Mouse (Mus musculus) midbrain, embryonic 13.5 days (tissue): ENCODE results near the gene Foxd1. TPM values are rescaled to one million over a fixed set of nuclear protein-coding genes. Genes with fewer than 3 reads are reported as not detected.
A peak's percentile ranks its signal among the peaks of the same experiment; 100 is the strongest.

Source experiments
- ATAC-seq: fragments of 200-750 bp; cut with Nextera tagmentation; 2 replicates; pipeline ENCODE4 v1.8.0; 2017; ENCODE audit warnings: mild to moderate bottlenecking, moderate TSS enrichment, moderate library complexity
- H3K27ac ChIP-seq: fragments of 300-500 bp; sonication (generic); 2 replicates; pipeline ENCODE4 v1.5.1; 2015; ENCODE audit warnings: inconsistent platforms, mild to moderate bottlenecking, moderate library complexity
- H3K27me3 ChIP-seq: fragments of 300-500 bp; sonication (generic); 2 replicates; pipeline ENCODE4 v1.6.1; 2015; ENCODE audit warnings: mild to moderate bottlenecking, inconsistent platforms
- H3K36me3 ChIP-seq: fragments of 300-500 bp; sonication (generic); 2 replicates; pipeline ENCODE4 v1.6.1; 2015; ENCODE audit warnings: mild to moderate bottlenecking, inconsistent platforms
- H3K4me1 ChIP-seq: fragments of 300-500 bp; sonication (generic); replicated peaks from 2 replicates; pipeline ENCODE4 v1.6.1; 2015; ENCODE audit warnings: inconsistent platforms
- H3K4me2 ChIP-seq: fragments of 300-500 bp; sonication (generic); replicated peaks from 2 replicates; pipeline ENCODE4 v1.6.1; 2015; ENCODE audit warnings: moderate library complexity, mild to moderate bottlenecking, inconsistent platforms
- H3K4me3 ChIP-seq: fragments of 300-500 bp; sonication (generic); replicated peaks from 2 replicates; pipeline ENCODE4 v1.5.1; 2015; ENCODE audit warnings: mild to moderate bottlenecking, inconsistent platforms
- H3K9ac ChIP-seq: fragments of 300-500 bp; sonication (generic); replicated peaks from 2 replicates; pipeline ENCODE4 v1.6.1; 2015; ENCODE audit warnings: mild to moderate bottlenecking, inconsistent platforms
- H3K9me3 ChIP-seq: fragments of 300-500 bp; sonication (generic); 2 replicates; pipeline ENCODE4 v1.6.1; 2016; ENCODE audit warnings: mild to moderate bottlenecking, inconsistent platforms
- WGBS: fragments of 180-500 bp; shearing (Covaris S2); methylation state at CpG from one replicate; pipeline ENCODE4 v1.1.7; 2015; 5-methylcytosine and 5-hydroxymethylcytosine counted together
- polyA plus RNA-seq: library from polyadenylated mRNA; unstranded; fragments of >200 nt; fragmentation: Nextera tagmentation; extraction: Ambion mirVana; gene quantifications from 2 replicates; pipeline ENCODE4 v1.2.1, GENCODE M21; 2015

Gene Foxd1
- polyA plus RNA-seq, 1 experiment from 2014 or later, result 0.86 TPM

DNA sequence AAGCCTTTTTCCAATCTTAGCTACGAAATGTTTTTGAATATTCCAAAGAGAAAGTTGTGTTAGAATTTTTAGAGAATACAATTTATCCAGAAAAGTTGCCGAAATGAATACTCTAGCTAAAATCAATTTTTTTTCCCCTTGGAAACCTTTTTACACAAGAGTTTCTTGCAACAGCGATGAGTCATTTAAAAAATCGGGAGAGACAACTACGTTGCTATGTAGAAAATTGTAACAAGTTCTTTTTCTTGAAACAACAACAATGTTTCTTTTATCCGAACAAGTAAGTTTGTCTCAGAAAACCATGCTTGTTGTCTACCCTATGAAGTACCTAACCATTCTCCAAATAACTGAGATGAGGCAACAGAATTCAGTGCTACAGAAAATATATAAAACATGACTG, 36.1 kb upstream of the Foxd1 start:
- Histone ChIP-seq H3K27me3 (no peaks in the 10 kb centered on the region), H3K4me1 (peaks cover 27% of the 10 kb centered on the region), H3K9ac (no peak overlapping the region), H3K9me3 (no peaks in the 10 kb centered on the region), H3K4me2 (peak overlapping the region; percentile 75), H3K36me3 (peaks cover 7% of the 10 kb centered on the region), H3K27ac (no peak overlapping the region), H3K4me3 (peak overlapping the region; percentile 98; the same call in 1 of the 2 replicates)
- WGBS, result 91% methylated on average over 6 of the region's 6 CpGs
- no peak for ATAC-seq

DNA sequence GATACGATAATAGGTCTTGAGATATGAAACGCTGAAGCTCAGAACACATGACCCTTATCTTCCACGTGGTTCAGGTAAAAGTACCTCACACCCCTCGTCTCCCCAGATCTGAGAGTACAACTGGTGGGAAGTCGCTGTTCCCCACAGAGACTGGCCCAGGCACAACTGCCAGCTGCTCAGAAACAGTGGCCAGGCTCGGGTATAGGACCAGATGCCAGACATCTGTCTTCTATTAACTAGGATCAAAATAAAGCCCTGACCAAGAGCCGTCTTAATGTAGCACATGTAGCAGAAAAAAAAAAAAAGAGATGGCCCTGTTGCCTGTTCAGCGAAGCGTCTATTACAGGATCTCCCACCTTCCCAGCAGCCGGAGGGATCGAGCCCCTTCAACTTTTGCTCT, 29.0 kb upstream of the Foxd1 start:
- Histone ChIP-seq H3K27ac (no peak overlapping the region), H3K36me3 (no peaks in the 10 kb centered on the region; the same call in 1 of the 2 replicates), H3K9ac (no peak overlapping the region), H3K4me1 (no peaks in the 10 kb centered on the region), H3K4me3 (no peak overlapping the region), H3K27me3 (no peaks in the 10 kb centered on the region), H3K4me2 (no peak overlapping the region), H3K9me3 (no peaks in the 10 kb centered on the region)
- ATAC-seq, result no peak
- WGBS, result 92% methylated on average over 11 of the region's 11 CpGs

DNA sequence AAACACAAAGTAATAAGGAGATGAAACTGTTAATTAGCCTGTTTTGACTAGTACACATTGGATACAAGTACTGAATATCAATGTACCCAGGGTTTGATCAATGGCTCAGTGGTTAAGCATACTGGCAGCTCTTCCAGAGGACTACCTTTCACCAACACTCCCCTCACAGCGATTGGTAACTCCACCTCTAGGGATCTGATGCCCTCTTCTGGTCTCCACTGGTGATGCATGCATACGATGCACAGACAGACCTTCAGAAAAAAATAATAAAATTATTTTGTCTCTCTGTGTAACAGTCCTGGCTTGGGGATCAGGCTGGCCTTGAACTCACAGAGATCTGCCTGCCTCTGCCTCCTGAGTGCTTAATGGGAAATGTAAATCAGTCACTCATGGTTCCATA, 21.9 kb upstream of the Foxd1 start:
- Histone ChIP-seq H3K4me2 (no peak overlapping the region), H3K27ac (no peak overlapping the region), H3K9me3 (no peaks in the 10 kb centered on the region), H3K4me1 (no peaks in the 10 kb centered on the region), H3K36me3 (no peaks in the 10 kb centered on the region), H3K27me3 (no peaks in the 10 kb centered on the region), H3K4me3 (no peak overlapping the region), H3K9ac (no peak overlapping the region)
- 50% methylated on average over 2 of the region's 2 CpGs for WGBS
- no peak for ATAC-seq

DNA sequence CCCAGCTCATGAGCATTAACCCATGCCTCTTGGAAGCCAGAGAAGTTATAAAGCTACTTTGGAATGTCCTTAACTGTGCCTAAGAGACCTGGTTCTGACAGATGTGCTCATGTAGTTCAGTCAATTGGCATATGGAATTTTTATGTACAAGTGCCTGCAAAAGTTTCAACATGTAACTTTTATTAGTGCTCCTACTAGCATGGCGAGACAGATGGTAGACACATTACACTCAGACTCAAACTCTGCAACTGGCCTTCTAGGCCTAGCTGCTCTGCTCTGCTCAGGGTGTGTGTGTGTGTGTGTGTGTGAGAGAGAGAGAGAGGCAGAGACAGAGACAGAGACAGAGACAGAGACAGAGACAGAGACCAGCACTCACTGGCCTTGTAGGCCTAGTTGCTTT, 17.8 kb upstream of the Foxd1 start:
- Histone ChIP-seq H3K4me2 (no peak overlapping the region), H3K4me1 (no peaks in the 10 kb centered on the region), H3K27ac (no peak overlapping the region), H3K27me3 (0 out of 2 replicates have a peak, but pooled peaks cover 10% of the 10 kb centered on the region), H3K36me3 (no peaks in the 10 kb centered on the region), H3K9me3 (no peaks in the 10 kb centered on the region), H3K4me3 (no peak overlapping the region), H3K9ac (no peak overlapping the region)
- ATAC-seq, result no peak
- WGBS, result 96% methylated on average over 1 of the region's 1 CpGs

DNA sequence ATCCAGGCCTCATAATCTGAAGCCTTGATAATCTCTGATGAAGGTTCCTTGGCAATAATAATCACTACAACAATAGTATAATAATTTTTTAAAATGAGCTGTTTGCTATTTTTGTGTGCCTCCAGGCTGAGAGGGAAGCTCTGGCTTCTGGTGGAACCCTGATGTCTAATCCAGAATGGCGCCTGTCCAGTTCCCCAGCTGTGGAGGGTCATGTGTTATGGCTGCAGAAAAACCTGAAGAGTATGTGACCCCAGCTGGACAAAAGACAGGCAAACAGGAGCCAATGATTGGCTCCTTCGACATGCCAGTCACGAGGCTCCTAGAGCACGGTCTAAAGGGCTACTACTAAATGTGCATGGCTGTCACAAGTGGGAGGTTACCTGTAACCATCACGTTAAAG, 13.5 kb upstream of the Foxd1 start:
- no peaks in the 10 kb centered on the region for H3K9me3 ChIP-seq
- no peaks in the 10 kb centered on the region for H3K4me1 ChIP-seq
- H3K27me3 ChIP-seq, result peaks cover 21% of the 10 kb centered on the region
- H3K4me3 ChIP-seq, result no peak overlapping the region
- ATAC-seq, result no peak
- H3K27ac ChIP-seq, result no peak overlapping the region
- WGBS, result 78% methylated on average over 5 of the region's 5 CpGs
- H3K9ac ChIP-seq, result no peak overlapping the region
- H3K4me2 ChIP-seq, result no peak overlapping the region
- no peaks in the 10 kb centered on the region for H3K36me3 ChIP-seq

DNA sequence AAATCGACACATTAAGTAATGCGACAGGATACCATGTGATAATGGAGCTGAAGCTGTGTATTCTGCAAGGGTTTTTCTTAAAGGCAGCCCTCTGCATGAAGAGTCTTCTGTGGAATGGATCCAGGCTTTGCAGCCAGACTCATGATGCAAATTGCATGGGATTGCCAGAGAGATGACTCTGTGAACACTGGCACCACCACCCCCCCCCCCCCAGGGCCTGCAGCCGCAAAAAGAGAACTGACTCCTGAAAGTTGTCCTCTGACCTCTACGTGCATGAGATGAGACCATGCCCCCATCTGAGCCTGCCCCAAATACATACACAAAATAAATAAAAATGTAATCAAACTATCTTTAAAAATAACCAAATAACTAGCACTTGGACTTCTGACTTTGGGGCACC, 4.6 kb upstream of the Foxd1 start:
- 80% methylated on average over 4 of the region's 4 CpGs for WGBS
- Histone ChIP-seq H3K36me3 (no peaks in the 10 kb centered on the region), H3K4me3 (no peak overlapping the region), H3K4me2 (no peak overlapping the region), H3K27me3 (peaks cover 72% of the 10 kb centered on the region), H3K9ac (no peak overlapping the region), H3K27ac (no peak overlapping the region), H3K9me3 (no peaks in the 10 kb centered on the region), H3K4me1 (peaks cover 8% of the 10 kb centered on the region)
- ATAC-seq, result no peak

DNA sequence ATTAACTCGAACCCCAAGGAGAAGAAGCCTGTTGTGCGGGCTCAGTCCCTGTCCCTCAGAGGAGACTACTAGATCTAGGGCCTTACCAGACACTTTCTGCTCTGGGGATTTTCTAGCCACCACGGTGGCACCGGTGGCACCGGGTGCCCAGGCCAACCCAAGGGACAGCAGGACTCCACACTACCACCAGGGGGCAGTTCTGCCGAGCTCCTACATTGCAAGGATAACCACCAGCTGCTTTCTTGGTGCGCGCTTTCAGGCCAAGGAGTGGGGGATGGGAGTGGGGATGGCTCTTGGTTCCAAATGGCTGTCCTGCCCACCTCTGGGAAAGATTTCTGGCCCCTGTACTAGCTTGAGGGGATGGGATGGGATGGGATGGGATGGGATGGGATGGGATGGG, 2.5 kb upstream of the Foxd1 start:
- Histone ChIP-seq H3K4me2 (no peak overlapping the region), H3K9ac (no peak overlapping the region), H3K4me3 (no peak overlapping the region), H3K4me1 (peaks cover 24% of the 10 kb centered on the region), H3K27me3 (peaks cover 77% of the 10 kb centered on the region), H3K27ac (no peak overlapping the region), H3K9me3 (no peaks in the 10 kb centered on the region), H3K36me3 (no peaks in the 10 kb centered on the region)
- WGBS, result 7% methylated on average over 8 of the region's 8 CpGs
- no peak for ATAC-seq

DNA sequence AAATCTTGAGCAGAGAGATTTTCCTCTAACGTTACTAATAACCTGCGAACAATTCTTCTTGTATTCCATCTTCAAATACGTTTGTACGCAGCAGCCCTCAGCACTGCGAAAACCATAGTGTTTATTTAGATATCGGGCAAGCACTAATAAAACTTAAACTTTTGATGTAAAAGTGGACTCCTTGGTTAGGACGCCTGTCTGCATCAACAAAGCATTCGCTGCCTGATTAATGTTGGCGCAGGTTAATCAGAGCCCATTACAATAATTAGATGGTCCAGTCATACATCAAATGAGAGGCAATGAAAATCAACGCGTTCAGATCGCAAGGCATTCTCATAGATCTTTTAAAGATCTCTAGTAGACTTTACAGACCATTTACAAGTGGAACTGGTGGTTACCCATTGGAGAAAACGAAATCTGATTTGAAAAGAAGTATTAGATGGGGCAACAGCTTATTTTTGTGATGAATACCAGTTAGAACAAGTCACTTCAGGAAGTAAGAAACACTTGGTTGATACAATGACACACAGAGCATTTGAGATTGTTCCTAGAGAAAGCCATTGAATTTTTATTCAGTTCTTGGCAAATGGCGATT, 1.6 kb upstream of the Foxd1 start:
- no peaks in the 10 kb centered on the region for H3K36me3 ChIP-seq
- 13% methylated on average over 14 of the region's 14 CpGs for WGBS
- no peak for ATAC-seq
- no peak overlapping the region for H3K27ac ChIP-seq
- H3K4me3 ChIP-seq, result no peak overlapping the region
- H3K9ac ChIP-seq, result no peak overlapping the region
- H3K4me1 ChIP-seq, result peaks cover 24% of the 10 kb centered on the region
- no peaks in the 10 kb centered on the region for H3K9me3 ChIP-seq
- H3K27me3 ChIP-seq, result peaks cover 82% of the 10 kb centered on the region
- no peak overlapping the region for H3K4me2 ChIP-seq

DNA sequence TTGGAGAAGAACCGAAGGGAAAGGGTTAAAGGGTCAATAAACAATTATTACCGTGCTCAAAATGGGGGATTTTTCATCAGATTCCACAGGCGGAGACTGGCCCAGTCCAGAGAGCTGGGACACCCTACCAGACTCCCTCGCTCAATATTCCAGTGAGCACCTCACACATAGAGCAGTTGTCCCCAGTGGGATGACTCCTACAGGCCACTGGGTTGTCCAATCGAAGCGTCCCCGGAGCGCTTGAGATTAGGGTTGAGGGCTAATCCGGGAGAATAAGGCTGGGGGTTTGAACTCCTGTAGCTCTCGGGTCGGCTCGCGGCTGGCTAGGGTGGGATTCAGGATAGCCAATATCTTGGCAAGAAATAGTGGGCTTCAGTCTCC, 343 bp upstream of the Foxd1 start:
- Histone ChIP-seq H3K4me2 (peak overlapping the region; percentile 63), H3K36me3 (no peaks in the 10 kb centered on the region), H3K4me1 (peaks cover 32% of the 10 kb centered on the region), H3K27me3 (peaks cover 92% of the 10 kb centered on the region), H3K4me3 (peak overlapping the region; percentile 47), H3K9ac (no peak overlapping the region), H3K9me3 (no peaks in the 10 kb centered on the region), H3K27ac (no peak overlapping the region)
- WGBS, result 2% methylated on average over 13 of the region's 13 CpGs
- ATAC-seq, result peak; percentile 40; the same call in 1 of the 2 replicates

DNA sequence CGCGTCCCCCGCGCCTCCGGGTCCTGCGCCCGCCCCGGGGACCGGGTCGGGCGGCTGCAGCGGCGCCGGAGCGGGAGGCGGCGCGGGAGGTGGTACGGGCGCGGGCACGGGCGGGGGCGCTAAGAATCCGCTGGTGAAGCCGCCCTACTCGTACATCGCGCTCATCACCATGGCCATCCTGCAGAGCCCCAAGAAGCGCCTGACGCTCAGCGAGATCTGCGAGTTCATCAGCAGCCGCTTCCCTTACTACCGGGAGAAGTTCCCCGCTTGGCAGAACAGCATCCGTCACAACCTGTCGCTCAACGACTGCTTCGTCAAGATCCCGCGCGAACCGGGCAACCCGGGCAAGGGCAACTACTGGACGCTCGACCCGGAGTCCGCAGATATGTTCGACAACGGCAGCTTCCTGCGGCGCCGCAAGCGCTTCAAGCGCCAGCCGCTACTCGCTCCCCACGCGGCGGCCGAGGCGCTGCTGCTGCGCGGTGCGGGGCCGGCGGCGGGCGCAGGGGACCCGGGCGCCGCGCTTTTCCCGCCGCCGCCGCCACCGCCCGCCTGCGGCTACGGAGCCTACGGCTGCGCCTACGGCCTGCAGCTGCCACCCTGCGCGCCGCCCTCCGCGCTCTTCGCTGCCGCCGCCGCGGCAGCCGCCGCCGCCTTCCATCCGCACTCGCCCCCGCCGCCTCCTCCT, 973 bp downstream of the Foxd1 start:
- Histone ChIP-seq H3K9ac (peak overlapping the region; percentile 67), H3K4me2 (peak overlapping the region; percentile 63), H3K4me3 (peak overlapping the region; percentile 47), H3K4me1 (peaks cover 35% of the 10 kb centered on the region), H3K9me3 (no peaks in the 10 kb centered on the region), H3K27ac (peak overlapping the region; percentile 60; the same call in 1 of the 2 replicates), H3K36me3 (no peaks in the 10 kb centered on the region), H3K27me3 (peaks cover 92% of the 10 kb centered on the region)
- WGBS, result 0% methylated on average over 51 of the region's 102 CpGs
- ATAC-seq, result peak; percentile 32; the same call in 1 of the 2 replicates

DNA sequence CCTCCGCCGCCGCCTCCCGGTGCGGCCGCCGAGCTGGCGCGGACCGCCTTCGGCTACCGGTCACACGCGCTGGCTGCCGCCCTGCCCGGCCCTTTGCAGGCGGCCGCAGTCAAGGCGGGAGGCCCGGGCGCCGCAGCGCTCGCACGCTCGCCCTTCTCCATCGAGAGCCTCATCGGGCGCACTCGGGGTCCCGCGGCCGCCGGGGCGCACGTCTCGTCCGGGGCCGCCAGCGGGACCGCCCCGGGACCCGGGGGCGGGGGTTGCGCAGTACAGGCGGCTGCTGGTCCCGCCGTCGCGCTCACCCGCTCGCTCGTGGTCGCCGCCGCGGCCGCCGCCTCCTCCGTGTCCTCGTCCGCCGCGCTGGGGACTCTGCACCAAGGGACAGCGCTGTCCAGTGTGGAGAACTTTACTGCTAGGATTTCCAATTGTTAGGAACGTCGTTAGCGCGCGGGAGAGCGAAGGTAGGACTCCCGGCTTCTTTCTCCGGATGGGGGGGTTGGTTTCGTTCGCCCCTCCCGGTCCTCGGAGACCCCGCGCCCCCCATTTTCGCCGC, 1.6 kb downstream of the Foxd1 start:
- Histone ChIP-seq H3K4me3 (peak overlapping the region; percentile 47), H3K9ac (peak overlapping the region; percentile 67), H3K36me3 (no peaks in the 10 kb centered on the region), H3K9me3 (no peaks in the 10 kb centered on the region), H3K27me3 (peaks cover 92% of the 10 kb centered on the region), H3K27ac (no peak overlapping the region), H3K4me1 (peaks cover 35% of the 10 kb centered on the region), H3K4me2 (peak overlapping the region; percentile 63)
- WGBS, result 0% methylated on average over 60 of the region's 81 CpGs
- peak; percentile 18; the same call in 1 of the 2 replicates for ATAC-seq

DNA sequence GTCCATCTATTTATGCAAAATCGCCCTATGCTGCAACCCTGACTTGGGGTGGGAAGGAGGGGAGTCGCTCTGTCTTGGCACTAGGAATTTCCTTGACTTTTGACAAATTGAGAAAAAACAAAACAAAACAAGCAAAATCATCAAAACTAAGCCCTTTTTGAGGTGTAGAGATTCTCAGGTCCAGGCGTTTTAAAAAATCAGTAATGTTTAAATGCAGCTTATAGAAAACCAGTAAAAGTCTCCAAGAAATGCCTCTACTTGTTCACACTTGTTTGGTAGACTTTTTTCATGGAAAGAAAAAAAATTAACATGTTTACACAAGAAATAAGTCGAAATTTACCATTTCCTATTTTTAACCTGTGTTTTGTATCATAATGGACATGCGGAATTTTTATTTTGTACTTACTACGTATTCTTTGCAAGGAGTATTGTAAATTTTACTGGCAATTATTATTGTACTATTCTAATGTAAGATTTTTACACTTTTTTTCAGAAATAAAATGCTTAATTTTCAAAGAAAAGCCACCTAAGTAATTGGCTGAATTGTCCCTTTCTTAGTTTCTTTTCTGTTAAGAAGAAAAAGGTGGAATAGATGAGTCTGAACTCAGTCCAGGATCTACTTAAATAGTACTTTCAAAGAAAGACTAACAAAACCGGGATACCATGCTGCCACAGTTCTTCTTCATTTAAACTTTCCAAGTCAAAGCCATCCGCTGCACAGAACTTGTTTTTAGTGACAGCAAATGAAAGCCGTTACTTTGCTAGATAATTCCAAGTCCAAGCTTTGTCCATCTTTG, 2.3 kb downstream of the Foxd1 start:
- Histone ChIP-seq H3K27me3 (peaks cover 92% of the 10 kb centered on the region), H3K9ac (peak overlapping the region; percentile 67), H3K4me3 (peak overlapping the region; percentile 47), H3K27ac (no peak overlapping the region), H3K4me1 (peaks cover 35% of the 10 kb centered on the region), H3K4me2 (peak overlapping the region; percentile 63), H3K9me3 (no peaks in the 10 kb centered on the region), H3K36me3 (no peaks in the 10 kb centered on the region)
- ATAC-seq, result no peak
- 3% methylated on average over 9 of the region's 9 CpGs for WGBS
